In genomic region chr7:132800868-132801267, GRCm38 (mm10) we compare ENCODE assay signal across 12 mouse cellular contexts. TPM values are rescaled to one million over a fixed set of nuclear protein-coding genes. Genes with fewer than 3 reads are reported as not detected.
DNase-seq lines count a peak whose midpoint lies in the region; ATAC-seq lines count a peak whose summit lies in the region.
"Had no signal": no experiment of that assay in that cellular context is flagged by ENCODE, and none has a peak within 500 bp of the region (broad histone marks: within the 10 kb centered on the region; RNA-seq: fewer than 3 reads in every experiment).

No protein-coding gene starts in this region.

- no peak for ATAC-seq in liver, embryonic 12.5 days
- no peak for ATAC-seq in liver, embryonic 11.5 days (replicated peaks; ENCODE audit: low FRiP score)
- ATAC-seq: midbrain, embryonic 16.5 days had no signal

- 84% methylated on average over 10 of the region's 10 CpGs for WGBS in liver, embryonic 12.5 days (ENCODE audit: insufficient replicate concordance)
- 87% methylated on average over 10 of the region's 10 CpGs for WGBS in liver, embryonic 11.5 days

- H3K4me3 ChIP-seq in liver, embryonic 12.5 days = no peak overlapping the region
- no peak overlapping the region for H3K4me3 ChIP-seq in liver, embryonic 11.5 days (ENCODE audit: low read depth, low read length)
- H3K4me3 ChIP-seq: intestine, embryonic 15.5 days; neural tube, embryonic 15.5 days had no signal

- no peaks in the 10 kb centered on the region for H3K27me3 ChIP-seq in liver, embryonic 12.5 days (replicated peaks)
- no peaks in the 10 kb centered on the region for H3K27me3 ChIP-seq in liver, embryonic 11.5 days (replicated peaks; ENCODE audit: control insufficient read depth, insufficient read depth, low read length)
- H3K27me3 ChIP-seq: intestine, embryonic 15.5 days; neural tube, embryonic 15.5 days had no signal

- H3K4me2 ChIP-seq in liver, embryonic 12.5 days = no peak overlapping the region
- H3K4me2 ChIP-seq in liver, embryonic 11.5 days = no peak overlapping the region
- H3K4me2 ChIP-seq: intestine, embryonic 15.5 days; neural tube, embryonic 15.5 days had no signal

- no peaks in the 10 kb centered on the region for H3K9me3 ChIP-seq in liver, embryonic 12.5 days (replicated peaks)
- no peaks in the 10 kb centered on the region for H3K9me3 ChIP-seq in liver, embryonic 11.5 days (ENCODE audit: control insufficient read depth, low read length)
- H3K9me3 ChIP-seq: intestine, embryonic 15.5 days; neural tube, embryonic 15.5 days had no signal

- peaks cover 14% of the 10 kb centered on the region; the same call in 1 of the 2 replicates for H3K36me3 ChIP-seq in liver, embryonic 12.5 days
- no peaks in the 10 kb centered on the region for H3K36me3 ChIP-seq in liver, embryonic 11.5 days (ENCODE audit: control insufficient read depth, insufficient read depth, low read length)
- H3K36me3 ChIP-seq: intestine, embryonic 15.5 days; neural tube, embryonic 15.5 days had no signal

- H3K4me1 ChIP-seq in liver, embryonic 12.5 days = peaks cover 72% of the 10 kb centered on the region
- peaks cover 45% of the 10 kb centered on the region for H3K4me1 ChIP-seq in liver, embryonic 11.5 days (replicated peaks; ENCODE audit: control insufficient read depth, insufficient read depth, low read length)

- no peak overlapping the region for H3K9ac ChIP-seq in liver, embryonic 12.5 days
- no peak overlapping the region for H3K9ac ChIP-seq in liver, embryonic 11.5 days (ENCODE audit: low read depth, low read length)
- H3K9ac ChIP-seq: intestine, embryonic 15.5 days; neural tube, embryonic 15.5 days had no signal

- intact Hi-C loops in heart, postnatal 36 days (cut with DNase I) = loop anchor here (2.0 kb wide), 1 partner anchor 18 kb away; no protein-coding TSS in a partner anchor

- 0 out of 2 replicates have a peak overlapping the region, but pooled peaks have one; percentile 21 for H3K27ac ChIP-seq in liver, embryonic 12.5 days
- H3K27ac ChIP-seq in liver, embryonic 11.5 days (ENCODE audit: low read depth, low read length) = no peak overlapping the region
- H3K27ac ChIP-seq: intestine, embryonic 15.5 days; neural tube, embryonic 15.5 days had no signal

- peak; percentile 75 to 86 for DNase-seq in adrenal gland, adult (ENCODE audit: inconsistent age in 2 of 2, low spot score in 1 of 2)
- DNase-seq in adrenal gland, adult 8-10 months = no peak
- DNase-seq in liver, embryonic 11.5 days (ENCODE audit: low spot score) = no peak
- DNase-seq in heart, postnatal 36 days = peak; percentile 17 to 23
- peak; percentile 4 to 30 for DNase-seq in lung, postnatal 4 days
- no peak for DNase-seq in right cerebral cortex, postnatal 25 days
- no peak for DNase-seq in right cerebral cortex, postnatal 14 days
- DNase-seq: gastrocnemius, postnatal 36 days had no signal

RNA-seq across cellular contexts. Expression of gene Fam53b, which starts 12.8 kb away (rescaled TPM):
- total RNA-seq in adrenal gland, adult 8-10 months (2022) = 100 to 1,000 TPM in 1 of 4 experiments, 10 to 100 TPM in 3; 84.3 to 115 (median 87.7) TPM
- polyA plus RNA-seq in liver, embryonic 12.5 days (2016; fragmentation: Nextera tagmentation; extraction: Ambion mirVana) = 27.2 and 28.8 TPM in 2 replicates
- 20.1 and 20.4 TPM in 2 replicates for polyA plus RNA-seq in liver, embryonic 11.5 days (2014; fragmentation: Nextera tagmentation; extraction: Ambion mirVana)
- 10 to 100 TPM; 22.7 to 25.5 TPM for total RNA-seq in heart, postnatal 36 days (2021)

RNA-seq across cellular contexts. Expression of gene Eef1akmt2, which starts 51.6 kb away (rescaled TPM):
- total RNA-seq in adrenal gland, adult 8-10 months (2022) = 10 to 100 TPM; 25.1 to 38.6 (median 32.1) TPM
- polyA plus RNA-seq in liver, embryonic 12.5 days (2016; fragmentation: Nextera tagmentation; extraction: Ambion mirVana) = 29.6 and 31.4 TPM in 2 replicates
- polyA plus RNA-seq in liver, embryonic 11.5 days (2014; fragmentation: Nextera tagmentation; extraction: Ambion mirVana) = 50.4 and 54.0 TPM in 2 replicates
- total RNA-seq in heart, postnatal 36 days (2021) = 10 to 100 TPM in 1 of 2 experiments, 1 to 10 TPM in 1; 8.3 to 10.4 TPM

RNA-seq across cellular contexts. Expression of gene Abraxas2, which starts 58.2 kb away (rescaled TPM):
- 10 to 100 TPM; 30.5 to 39.6 (median 34.8) TPM for total RNA-seq in adrenal gland, adult 8-10 months (2022)
- polyA plus RNA-seq in liver, embryonic 12.5 days (2016; fragmentation: Nextera tagmentation; extraction: Ambion mirVana) = 17.7 and 18.1 TPM in 2 replicates
- polyA plus RNA-seq in liver, embryonic 11.5 days (2014; fragmentation: Nextera tagmentation; extraction: Ambion mirVana) = 26.9 and 28.5 TPM in 2 replicates
- 10 to 100 TPM; 18.8 to 23.3 TPM for total RNA-seq in heart, postnatal 36 days (2021)

Comparison
In these comparisons a context has a peak if more than half of its experiments do, and no peak if none do; other contexts are left out.
1. DNase-seq: peak in adrenal gland, adult (2 of 2), heart, postnatal 36 days (2 of 2) and lung, postnatal 4 days (2 of 2); none in adrenal gland, adult 8-10 months (single experiment), liver, embryonic 11.5 days (single experiment), right cerebral cortex, postnatal 25 days (single experiment) and right cerebral cortex, postnatal 14 days (single experiment).